Mouse (Mus musculus) kidney, postnatal 25 days (tissue): ENCODE measurements around the gene Ankrd35.
"Not testable (repeated sequence)": the region's sequence is repeated elsewhere in the genome, so short reads cannot be mapped to it uniquely, and the experiment has no call there.

Experiments
- DNase-seq, 2 experiments: peaks; one replicate each; pipeline ENCODE4 v3.0.0; 2021; ENCODE audit warnings: mixed read lengths in 2 of 2

Ankrd35 gene

GRCm38 (mm10) chr3:96707903-96708683 is 38.2 kb downstream of the Ankrd35 start, which contains the start of gene Nudt17:
Gene Nudt17 (minus strand): TSS chr3:96708562.
- DNase-seq = peak; percentile 85 to 86

- DNase-seq = no peak
These were observed 38.7 kb downstream of the Ankrd35 start for GRCm38 (mm10) chr3:96708684-96709064.

GRCm38 (mm10) chr3:96714286-96714685 is 44.4 kb downstream of the Ankrd35 start:
- no peak for DNase-seq

- DNase-seq = no peak
These were observed 45.9 kb downstream of the Ankrd35 start for GRCm38 (mm10) chr3:96715854-96716253.

- DNase-seq = peak; percentile 66 to 73
These were observed 49.2 kb downstream of the Ankrd35 start for GRCm38 (mm10) chr3:96719173-96719572.

GRCm38 (mm10) chr3:96727343-96727827 is 57.5 kb downstream of the Ankrd35 start, which contains the start of the genes Polr3c and Rnf115:
Gene Polr3c (minus strand): TSS chr3:96727628.
Gene Rnf115 (plus strand): TSS chr3:96727664.
- DNase-seq = peak; percentile 96 to 99

- no peak for DNase-seq
These were observed 58.1 kb downstream of the Ankrd35 start for GRCm38 (mm10) chr3:96727828-96728633.

- DNase-seq = no peak
These were observed 58.9 kb downstream of the Ankrd35 start for GRCm38 (mm10) chr3:96728634-96729402.

GRCm38 (mm10) chr3:96729403-96729784 is 59.5 kb downstream of the Ankrd35 start:
- no peak for DNase-seq

- DNase-seq = no peak
These were observed 60.9 kb downstream of the Ankrd35 start for GRCm38 (mm10) chr3:96730785-96731184.

- no peak for DNase-seq
These were observed 64.1 kb downstream of the Ankrd35 start for GRCm38 (mm10) chr3:96733984-96734383.

GRCm38 (mm10) chr3:96735200-96735599 is 65.3 kb downstream of the Ankrd35 start:
- no peak for DNase-seq

GRCm38 (mm10) chr3:96737013-96737740 is 67.2 kb downstream of the Ankrd35 start:
- DNase-seq = peak in 1 of 2 experiments; percentile 59

GRCm38 (mm10) chr3:96737995-96738394 is 68.1 kb downstream of the Ankrd35 start:
- no peak for DNase-seq

GRCm38 (mm10) chr3:96740279-96740678 is 70.3 kb downstream of the Ankrd35 start:
- DNase-seq = not testable (repeated sequence)
